In genomic region chr2:16335194-16335781, GRCm38 (mm10) we compare ENCODE assay signal across 29 mouse cellular contexts. TPM values are rescaled to one million over a fixed set of nuclear protein-coding genes. Genes with fewer than 3 reads are reported as not detected.
A peak's percentile ranks its signal among the peaks of the same experiment; 100 is the strongest.
DNase-seq lines count a peak whose midpoint lies in the region; ATAC-seq and TF ChIP-seq lines count a peak whose summit lies in the region.
"Had no signal": no experiment of that assay in that cellular context is flagged by ENCODE, and none has a peak within 500 bp of the region (broad histone marks: within the 10 kb centered on the region; RNA-seq: fewer than 3 reads in every experiment).

No protein-coding gene starts in this region.

- H3K9ac ChIP-seq in hindbrain, embryonic 16.5 days (ENCODE audit: low read depth, low read length): no peak overlapping the region
- H3K9ac ChIP-seq: embryonic facial prominence, embryonic 13.5 days; forebrain, embryonic 12.5 days; limb, embryonic 12.5 days; liver, embryonic 13.5 days; lung, embryonic 14.5 days; stomach, embryonic 15.5 days had no signal

- DNase-seq in kidney, postnatal 14 days: peak; percentile 5
- no peak for DNase-seq in kidney, postnatal 36 days
- no peak for DNase-seq in left cerebral cortex, adult 2 months (ENCODE audit: extremely low spot score in 1 of 2, low spot score in 2 of 2)
- DNase-seq in left cerebral cortex, postnatal 14 days (ENCODE audit: low spot score in 2 of 2): no peak
- peak; percentile 86 for DNase-seq in brain, adult 2 months (ENCODE audit: low read depth, low spot score)
- no peak for DNase-seq in lung, adult 2 months
- DNase-seq: cerebellum, adult 18-20 months; cerebellum, postnatal 25 days; embryo, embryonic 11 days; gastrocnemius, adult 2 months; kidney, postnatal 4 days; liver, embryonic 13.5 days; lung, embryonic 14.5 days; right cerebral cortex, postnatal 4 days; thymus, postnatal 25 days had no signal

- peak; percentile 77 for ATAC-seq in megakaryocyte, adult 5-6 weeks (ENCODE audit: poor library complexity, severe bottlenecking)
- ATAC-seq in hindbrain, embryonic 16.5 days: no peak
- ATAC-seq: hindbrain, postnatal 0 days; intestine, embryonic 16.5 days; midbrain, embryonic 16.5 days had no signal

- no peak for TF ChIP-seq POLR2A in lung, adult 2 months (IDR thresholded peaks at IDR 0.05; ENCODE audit: borderline replicate concordance, extremely low read depth, low read depth, low read length)

- no peaks in the 10 kb centered on the region for H3K4me1 ChIP-seq in hindbrain, embryonic 16.5 days (ENCODE audit: control insufficient read depth, insufficient read depth, low read depth, low read length)
- H3K4me1 ChIP-seq in lung, adult 2 months (ENCODE audit: control insufficient read depth, insufficient read depth, low read length): no peaks in the 10 kb centered on the region
- H3K4me1 ChIP-seq: embryonic facial prominence, embryonic 13.5 days; forebrain, embryonic 12.5 days; heart, embryonic 10.5 days; hindbrain, embryonic 10.5 days; limb, embryonic 12.5 days; liver, embryonic 13.5 days; midbrain, embryonic 10.5 days; stomach, embryonic 15.5 days had no signal

- H3K27me3 ChIP-seq in hindbrain, embryonic 16.5 days (replicated peaks; ENCODE audit: control insufficient read depth, insufficient read depth, low read length): no peaks in the 10 kb centered on the region
- H3K27me3 ChIP-seq: embryonic facial prominence, embryonic 13.5 days; forebrain, embryonic 12.5 days; limb, embryonic 12.5 days; liver, embryonic 13.5 days; stomach, embryonic 15.5 days had no signal

- intact Hi-C loops in left cerebral cortex, adult 2 months (cut with DNase I): no loop called here
- intact Hi-C loops in left cerebral cortex, postnatal 14 days (cut with DNase I): no loop called here

- H3K4me3 ChIP-seq in left cerebral cortex, adult 2 months: no peak overlapping the region
- no peak overlapping the region for H3K4me3 ChIP-seq in hindbrain, embryonic 16.5 days (ENCODE audit: low read length)
- H3K4me3 ChIP-seq in lung, adult 2 months (replicated peaks; ENCODE audit: extremely low read depth, low read depth, low read length): no peak overlapping the region
- H3K4me3 ChIP-seq: embryonic facial prominence, embryonic 13.5 days; erythroblast, embryonic 14.5 days; forebrain, embryonic 12.5 days; gastrocnemius, adult 2 months; heart, embryonic 10.5 days; hindbrain, embryonic 10.5 days; limb, embryonic 12.5 days; liver, embryonic 13.5 days; midbrain, embryonic 10.5 days; myocyte; stomach, embryonic 15.5 days had no signal

- H3K27ac ChIP-seq in left cerebral cortex, adult 2 months: peak overlapping the region; percentile 47; the same call in 1 of the 2 replicates
- H3K27ac ChIP-seq in hindbrain, embryonic 16.5 days (ENCODE audit: low read depth, low read length): no peak overlapping the region
- H3K27ac ChIP-seq: embryonic facial prominence, embryonic 13.5 days; forebrain, embryonic 12.5 days; gastrocnemius, adult 2 months; heart, embryonic 10.5 days; hindbrain, embryonic 10.5 days; hindbrain, postnatal 0 days; limb, embryonic 12.5 days; liver, embryonic 13.5 days; midbrain, embryonic 10.5 days; stomach, embryonic 15.5 days had no signal

- no peak overlapping the region for H3K4me2 ChIP-seq in hindbrain, embryonic 16.5 days (ENCODE audit: low read length)
- H3K4me2 ChIP-seq: embryonic facial prominence, embryonic 13.5 days; forebrain, embryonic 12.5 days; limb, embryonic 12.5 days; liver, embryonic 13.5 days; lung, embryonic 14.5 days; stomach, embryonic 15.5 days had no signal

- TF ChIP-seq CTCF in left cerebral cortex, adult 2 months (IDR thresholded peaks at IDR 0.05): no peak
- TF ChIP-seq CTCF in lung, adult 2 months (IDR thresholded peaks at IDR 0.05; ENCODE audit: insufficient read depth, low read length): no peak

- H3K9me3 ChIP-seq in hindbrain, embryonic 16.5 days (ENCODE audit: control insufficient read depth, low read length): no peaks in the 10 kb centered on the region
- H3K9me3 ChIP-seq: embryonic facial prominence, embryonic 13.5 days; forebrain, embryonic 12.5 days; heart, embryonic 10.5 days; hindbrain, embryonic 10.5 days; limb, embryonic 12.5 days; liver, embryonic 13.5 days; midbrain, embryonic 10.5 days; stomach, embryonic 15.5 days had no signal

- no peaks in the 10 kb centered on the region for H3K36me3 ChIP-seq in hindbrain, embryonic 16.5 days (ENCODE audit: control insufficient read depth, insufficient read depth, low read length)
- H3K36me3 ChIP-seq: embryonic facial prominence, embryonic 13.5 days; forebrain, embryonic 12.5 days; heart, embryonic 10.5 days; hindbrain, embryonic 10.5 days; limb, embryonic 12.5 days; liver, embryonic 13.5 days; midbrain, embryonic 10.5 days; stomach, embryonic 15.5 days had no signal

- 49% methylated on average over 4 of the region's 4 CpGs for WGBS in hindbrain, embryonic 16.5 days
- 59% methylated on average over 4 of the region's 4 CpGs for WGBS in lung, adult 2 months

RNA-seq across cellular contexts. Expression of gene Plxdc2, which starts 20.8 kb away (rescaled TPM):
- 10 to 100 TPM; 29.8 to 32.3 TPM for total RNA-seq in left cerebral cortex, adult 2 months (2021)
- total RNA-seq in left cerebral cortex, postnatal 14 days (2021): 10 to 100 TPM; 34.1 to 35.6 TPM
- 0.39 and 1.0 TPM in 2 replicates for total RNA-seq in megakaryocyte, adult 5-6 weeks (2015)
- total RNA-seq in megakaryocyte, adult 5-6 weeks (2017): 0.73 TPM in 2 replicates
- polyA plus RNA-seq in hindbrain, embryonic 16.5 days (2015; fragmentation: Nextera tagmentation; extraction: Ambion mirVana): 30.6 and 33.9 TPM in 2 replicates
- 41.0 and 49.6 TPM in 2 replicates for polyA plus RNA-seq in lung, adult 2 months (2012; rRNA removed)
- polyA plus RNA-seq: erythroblast, embryonic 14.5 days had no signal

Comparison
In these comparisons a context has a peak if more than half of its experiments do, and no peak if none do; other contexts are left out.
1. DNase-seq: peak in kidney, postnatal 14 days (single experiment) and brain, adult 2 months (single experiment); none in kidney, postnatal 36 days (0 of 2), left cerebral cortex, adult 2 months (0 of 2), left cerebral cortex, postnatal 14 days (0 of 2) and lung, adult 2 months (single experiment).
2. RNA of gene Plxdc2, which starts 20.8 kb away (total RNA-seq): 34.1 to 35.6 TPM in left cerebral cortex, postnatal 14 days and 29.8 to 32.3 TPM in left cerebral cortex, adult 2 months; 0.39 to 1.0 TPM in megakaryocyte, adult 5-6 weeks; every median in the first group is over 10 times any median in the second.